Mouse (Mus musculus): ENCODE measurements around the gene Lrrc8e.

GRCm38 (mm10) chr8:4263105-4263791, 36.6 kb downstream of the Lrrc8e start:
- no peak for TF ChIP-seq CTCF (IDR thresholded peaks at IDR 0.05; ENCODE audit: low read depth)
- TF ChIP-seq EP300 (IDR thresholded peaks at IDR 0.05; ENCODE audit: low read depth), result no peak

All from liver, postnatal 0 days (tissue).